Mouse (Mus musculus) splenic B cell, adult 2 months (primary cell): ENCODE results near the gene Cage1.

Experiments
- DNase-seq: peaks from one replicate; pipeline ENCODE4 v3.0.0-alpha.2; 2011; ENCODE audit warnings: low read depth, low spot score
- H3K27me3 ChIP-seq: 2 replicates; pipeline ENCODE4 v1.6.1; 2012; ENCODE audit warnings: mild to moderate bottlenecking, low read length, moderate library complexity, mixed read lengths; ENCODE audit not compliant: control insufficient read depth, poor library complexity, insufficient read depth, severe bottlenecking
- H3K36me3 ChIP-seq: 2 replicates; pipeline ENCODE4 v1.6.1; 2012; ENCODE audit warnings: mild to moderate bottlenecking, low read length, moderate library complexity, mixed read lengths; ENCODE audit not compliant: control insufficient read depth, poor library complexity, insufficient read depth, severe bottlenecking

Gene Cage1

GRCm38 (mm10) chr13:38036343-38037043 lies 376 bp downstream of the Cage1 start, which contains the start of gene Riok1:
Gene Riok1 (plus strand): TSS chr13:38036995.
- H3K27me3 ChIP-seq = no peaks in the 10 kb centered on the region
- no peak for DNase-seq
- H3K36me3 ChIP-seq = 0 out of 2 replicates have a peak, but pooled peaks cover 1% of the 10 kb centered on the region

- peak; percentile 63 for DNase-seq
- H3K36me3 ChIP-seq = no peaks in the 10 kb centered on the region
- H3K27me3 ChIP-seq = no peaks in the 10 kb centered on the region
Observed at GRCm38 (mm10) chr13:38028407-38028806, 8.5 kb downstream of the Cage1 start.

GRCm38 (mm10) chr13:38027618-38028248 lies 9.1 kb downstream of the Cage1 start:
- H3K36me3 ChIP-seq = no peaks in the 10 kb centered on the region
- DNase-seq = peak; percentile 73
- no peaks in the 10 kb centered on the region for H3K27me3 ChIP-seq

- Histone ChIP-seq H3K27me3 (no peaks in the 10 kb centered on the region), H3K36me3 (no peaks in the 10 kb centered on the region)
- DNase-seq = peak; percentile 59
Observed at GRCm38 (mm10) chr13:38025874-38026273, 11.0 kb downstream of the Cage1 start.

GRCm38 (mm10) chr13:38018791-38019190 lies 18.1 kb downstream of the Cage1 start:
- DNase-seq = no peak
- Histone ChIP-seq H3K36me3 (no peaks in the 10 kb centered on the region), H3K27me3 (no peaks in the 10 kb centered on the region)

GRCm38 (mm10) chr13:38015591-38015990 lies 21.3 kb downstream of the Cage1 start:
- DNase-seq = no peak
- Histone ChIP-seq H3K27me3 (no peaks in the 10 kb centered on the region), H3K36me3 (no peaks in the 10 kb centered on the region)

GRCm38 (mm10) chr13:38012436-38012835 lies 24.4 kb downstream of the Cage1 start:
- Histone ChIP-seq H3K36me3 (no peaks in the 10 kb centered on the region), H3K27me3 (no peaks in the 10 kb centered on the region)
- no peak for DNase-seq

GRCm38 (mm10) chr13:38010444-38010910 lies 26.4 kb downstream of the Cage1 start:
- Histone ChIP-seq H3K27me3 (no peaks in the 10 kb centered on the region), H3K36me3 (no peaks in the 10 kb centered on the region)
- peak; percentile 60 for DNase-seq

- peak; percentile 57 for DNase-seq
- Histone ChIP-seq H3K27me3 (no peaks in the 10 kb centered on the region), H3K36me3 (no peaks in the 10 kb centered on the region)
Observed at GRCm38 (mm10) chr13:38009721-38010408, 27.0 kb downstream of the Cage1 start.

- Histone ChIP-seq H3K27me3 (no peaks in the 10 kb centered on the region), H3K36me3 (no peaks in the 10 kb centered on the region)
- DNase-seq = no peak
Observed at GRCm38 (mm10) chr13:38007972-38008371, 28.9 kb downstream of the Cage1 start.

- Histone ChIP-seq H3K27me3 (no peaks in the 10 kb centered on the region; the same call in 1 of the 2 replicates), H3K36me3 (no peaks in the 10 kb centered on the region)
- peak; percentile 30 for DNase-seq
Observed at GRCm38 (mm10) chr13:38002461-38002860, 34.4 kb downstream of the Cage1 start.

GRCm38 (mm10) chr13:37999713-38000112 lies 37.2 kb downstream of the Cage1 start:
- no peaks in the 10 kb centered on the region; the same call in 1 of the 2 replicates for H3K27me3 ChIP-seq
- no peak for DNase-seq
- no peaks in the 10 kb centered on the region for H3K36me3 ChIP-seq

- H3K27me3 ChIP-seq = no peaks in the 10 kb centered on the region; the same call in 1 of the 2 replicates
- DNase-seq = no peak
- peaks cover 1% of the 10 kb centered on the region for H3K36me3 ChIP-seq
Observed at GRCm38 (mm10) chr13:37994405-37994749, 42.5 kb downstream of the Cage1 start.

- H3K36me3 ChIP-seq = peaks cover 3% of the 10 kb centered on the region
- no peaks in the 10 kb centered on the region for H3K27me3 ChIP-seq
- peak; percentile 95 for DNase-seq
Observed at GRCm38 (mm10) chr13:37993704-37994404, 43.0 kb downstream of the Cage1 start, which contains the start of gene Ssr1. Gene Ssr1 (minus strand): TSS chr13:37994217.
